Mouse (Mus musculus) lung, adult 2 months (tissue): ENCODE results near the gene Syne3. TPM values are rescaled to one million over a fixed set of nuclear protein-coding genes. Genes with fewer than 3 reads are reported as not detected.

Experiments used
- DNase-seq: peaks from one replicate; pipeline ENCODE4 v3.0.0; 2022
- H3K4me1 ChIP-seq: fragments of 200-500 bp; 2 replicates; pipeline ENCODE4 v1.6.1; 2011; ENCODE audit warnings: low read length; ENCODE audit not compliant: control insufficient read depth, insufficient read depth
- H3K4me3 ChIP-seq: fragments of 200-500 bp; replicated peaks from 2 replicates; pipeline ENCODE3; 2011; ENCODE audit warnings: low read depth, mild to moderate bottlenecking, control low read depth, low read length; ENCODE audit errors: extremely low read depth
- CTCF ChIP-seq: fragments of 200-500 bp; IDR thresholded peaks from 2 replicates; pipeline ENCODE4 v1.5.1; 2011; ENCODE audit warnings: mild to moderate bottlenecking, low read length, control low read depth; ENCODE audit not compliant: insufficient read depth
- POLR2A ChIP-seq: fragments of 200-500 bp; IDR thresholded peaks from 2 replicates; pipeline ENCODE4 v1.6.1; 2011; ENCODE audit warnings: low read depth, mild to moderate bottlenecking, control low read depth, low read length, borderline replicate concordance; ENCODE audit errors: extremely low read depth
- WGBS: fragments of 180-500 bp; shearing (Covaris S2); methylation state at CpG from one replicate; pipeline ENCODE4 v1.1.7; 2018; 5-methylcytosine and 5-hydroxymethylcytosine counted together
- polyA plus RNA-seq: library from polyadenylated mRNA; depleted of rRNA; stranded (reverse); fragments of >200 nt; gene quantifications from 2 replicates; pipeline ENCODE4 v1.2.3, GENCODE M21; 2012

Gene Syne3
- polyA plus RNA-seq, 1 experiment, result 3.5 TPM

DNA sequence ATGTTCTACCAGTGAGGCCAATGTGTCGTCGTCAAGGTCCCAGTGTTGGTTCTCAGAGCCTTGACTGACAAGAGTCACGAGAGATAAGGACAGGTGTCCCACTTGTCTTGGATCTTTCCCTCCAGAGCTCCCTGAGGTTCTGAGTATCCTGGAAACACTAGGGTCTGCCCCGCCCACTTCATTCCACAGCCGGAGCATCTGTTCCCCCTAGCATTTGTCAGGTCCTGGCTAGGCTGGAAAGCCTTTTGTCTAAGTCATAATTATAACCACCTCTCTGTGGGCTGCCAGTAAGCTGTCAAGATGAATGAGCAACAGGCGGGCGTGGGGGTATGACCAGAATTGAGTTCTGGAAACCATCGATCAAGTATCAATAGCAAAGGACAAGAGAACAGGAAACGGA is 6.5 kb downstream of the Syne3 start:
- 63% methylated on average over 9 of the region's 9 CpGs for WGBS
- peaks cover 7% of the 10 kb centered on the region; the same call in 1 of the 2 replicates for H3K4me1 ChIP-seq
- no peak for DNase-seq
- TF ChIP-seq CTCF (no peak), POLR2A (no peak)
- no peak overlapping the region for H3K4me3 ChIP-seq

DNA sequence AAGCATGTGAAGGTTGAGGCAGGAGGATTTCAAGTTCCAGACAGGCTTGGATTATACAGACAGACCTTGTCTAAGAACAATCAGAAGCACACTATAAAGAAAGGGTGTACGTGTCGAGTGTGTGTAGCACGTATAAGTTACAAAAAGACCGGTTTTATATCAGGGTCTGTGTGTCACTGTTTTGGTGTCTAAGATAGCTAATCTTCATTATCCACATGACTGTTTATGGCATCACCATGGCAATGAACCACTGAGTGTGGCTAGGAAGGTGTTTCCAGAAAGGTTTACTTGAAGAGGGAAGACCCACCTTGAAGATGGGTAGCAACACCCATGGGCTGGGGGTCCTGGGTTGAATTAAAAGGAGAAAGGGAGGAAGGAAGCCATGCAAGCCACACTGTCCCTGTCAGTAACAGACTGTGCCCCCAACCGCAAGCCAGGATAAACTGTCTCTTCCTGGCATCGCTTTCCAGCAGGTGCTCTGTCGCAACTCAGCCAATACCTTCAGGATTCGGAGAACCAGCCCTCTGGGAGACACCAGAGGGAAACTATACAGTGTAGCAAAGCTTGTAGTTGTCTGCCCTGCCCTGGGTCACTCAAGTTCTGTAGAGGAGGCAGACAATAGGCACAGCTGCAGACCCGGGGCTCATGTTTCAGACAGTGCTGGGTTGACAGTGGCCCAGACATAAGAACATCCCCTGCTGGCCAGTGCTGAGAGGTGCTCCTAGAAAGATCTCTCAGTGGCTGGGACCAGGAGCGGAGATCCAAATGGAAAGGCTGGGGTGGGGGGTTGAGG is 7.1 kb downstream of the Syne3 start:
- no peak overlapping the region for H3K4me3 ChIP-seq
- H3K4me1 ChIP-seq, result peaks cover 7% of the 10 kb centered on the region; the same call in 1 of the 2 replicates
- DNase-seq, result no peak
- WGBS, result 76% methylated on average over 10 of the region's 10 CpGs
- no peak for TF ChIP-seq CTCF

- peaks cover 7% of the 10 kb centered on the region; the same call in 1 of the 2 replicates for H3K4me1 ChIP-seq
- no peak for DNase-seq
- 76% methylated on average over 9 of the region's 9 CpGs for WGBS
- TF ChIP-seq CTCF (no peak), POLR2A (no peak)
- H3K4me3 ChIP-seq, result no peak overlapping the region
Measured at GRCm38 (mm10) chr12:105001317-105001716, 8.3 kb downstream of the Syne3 start.

GRCm38 (mm10) chr12:105000487-105001283 is 8.9 kb downstream of the Syne3 start:
- no peak overlapping the region for H3K4me3 ChIP-seq
- WGBS, result 40% methylated on average over 9 of the region's 9 CpGs
- TF ChIP-seq POLR2A (no peak), CTCF (no peak)
- H3K4me1 ChIP-seq, result peaks cover 7% of the 10 kb centered on the region; the same call in 1 of the 2 replicates
- DNase-seq, result no peak

DNA sequence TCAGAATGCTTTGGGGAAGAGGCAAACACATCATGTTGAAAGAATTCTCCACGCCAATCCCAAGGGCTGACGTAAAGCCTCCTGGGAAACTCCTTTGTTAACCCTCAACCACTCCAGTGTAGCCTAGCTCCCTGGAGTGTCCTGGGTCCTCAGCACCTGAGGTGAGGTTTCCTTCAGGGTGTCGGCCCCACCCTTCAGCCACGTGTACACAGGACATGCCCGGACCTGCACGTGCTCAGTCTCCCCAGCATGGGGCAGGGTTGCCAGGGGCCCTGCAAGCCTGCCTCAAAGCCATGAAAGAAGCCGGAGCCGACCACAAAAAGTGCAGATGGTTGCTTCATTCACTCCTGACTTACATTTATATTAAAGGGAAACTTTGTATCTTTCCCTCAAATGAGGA is 10.4 kb downstream of the Syne3 start:
- no peak overlapping the region for H3K4me3 ChIP-seq
- TF ChIP-seq POLR2A (no peak), CTCF (no peak)
- DNase-seq, result no peak
- H3K4me1 ChIP-seq, result peaks cover 7% of the 10 kb centered on the region; the same call in 1 of the 2 replicates
- 56% methylated on average over 8 of the region's 8 CpGs for WGBS

- TF ChIP-seq CTCF (no peak), POLR2A (no peak)
- H3K4me3 ChIP-seq, result no peak overlapping the region
- DNase-seq, result no peak
- WGBS, result 62% methylated on average over 6 of the region's 6 CpGs
- H3K4me1 ChIP-seq, result peaks cover 7% of the 10 kb centered on the region; the same call in 1 of the 2 replicates
Measured at GRCm38 (mm10) chr12:104998541-104998940, 11.1 kb downstream of the Syne3 start.

GRCm38 (mm10) chr12:104997641-104998293 is 11.8 kb downstream of the Syne3 start:
- WGBS, result 77% methylated on average over 10 of the region's 10 CpGs
- no peak for DNase-seq
- no peak for TF ChIP-seq POLR2A
- no peak for TF ChIP-seq CTCF
- Histone ChIP-seq H3K4me3 (no peak overlapping the region), H3K4me1 (peaks cover 7% of the 10 kb centered on the region; the same call in 1 of the 2 replicates)

DNA sequence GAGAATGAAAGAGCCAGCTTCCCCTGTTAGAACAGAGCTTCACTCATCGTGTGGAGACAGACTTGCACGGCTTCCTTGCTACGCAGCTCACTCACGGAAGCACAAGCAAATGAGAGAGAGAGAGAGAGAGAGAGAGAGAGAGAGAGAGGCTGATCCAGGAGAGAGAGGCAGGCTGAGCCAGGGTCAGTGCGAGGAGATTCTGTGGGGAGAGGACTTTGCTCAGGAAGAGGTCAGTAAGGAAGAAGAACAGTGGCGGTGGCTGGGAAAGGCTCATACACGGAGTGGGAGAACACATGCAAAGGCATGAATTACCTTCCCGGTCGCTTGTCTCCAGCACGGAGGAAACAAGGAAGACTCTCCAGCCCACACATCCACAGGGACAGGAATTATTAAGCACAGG is 12.4 kb downstream of the Syne3 start:
- H3K4me3 ChIP-seq, result no peak overlapping the region
- WGBS, result 67% methylated on average over 10 of the region's 10 CpGs
- H3K4me1 ChIP-seq, result peaks cover 7% of the 10 kb centered on the region; the same call in 1 of the 2 replicates
- TF ChIP-seq CTCF, result no peak
- no peak for TF ChIP-seq POLR2A
- DNase-seq, result no peak

GRCm38 (mm10) chr12:104996012-104996728 is 13.4 kb downstream of the Syne3 start:
- Histone ChIP-seq H3K4me3 (no peak overlapping the region), H3K4me1 (peaks cover 5% of the 10 kb centered on the region; the same call in 1 of the 2 replicates)
- DNase-seq, result no peak
- WGBS, result 82% methylated on average over 9 of the region's 9 CpGs
- TF ChIP-seq CTCF (no peak), POLR2A (no peak)
